Mouse (Mus musculus): Measurements from ENCODE around the gene Klk12.
A peak's percentile ranks its signal among the peaks of the same experiment; 100 is the strongest.

Gene Klk12

DNA sequence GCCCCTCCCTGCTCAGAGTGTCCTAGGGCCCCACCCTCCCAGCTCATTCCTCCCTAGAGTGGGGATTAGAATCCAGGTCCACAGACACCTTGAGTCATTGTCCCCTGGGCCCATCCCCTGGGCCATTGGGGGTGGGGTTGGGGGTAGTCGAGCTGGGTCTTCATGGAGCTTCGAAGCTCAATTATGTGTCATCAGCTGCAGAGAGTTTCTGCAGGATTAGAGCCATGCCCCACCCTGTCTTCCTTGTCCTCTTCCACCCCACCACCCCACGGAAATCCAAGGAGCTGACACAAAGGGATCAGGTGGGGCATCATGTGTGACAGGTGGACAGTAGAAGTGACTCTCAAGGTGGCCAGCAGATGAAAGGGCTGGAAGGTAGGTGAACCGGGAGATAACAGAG lies at the start of gene Klk12:
Klk12 (plus strand) TSS at position 301 of the 400 bp plus-strand sequence.
- no peak for DNase-seq

DNA sequence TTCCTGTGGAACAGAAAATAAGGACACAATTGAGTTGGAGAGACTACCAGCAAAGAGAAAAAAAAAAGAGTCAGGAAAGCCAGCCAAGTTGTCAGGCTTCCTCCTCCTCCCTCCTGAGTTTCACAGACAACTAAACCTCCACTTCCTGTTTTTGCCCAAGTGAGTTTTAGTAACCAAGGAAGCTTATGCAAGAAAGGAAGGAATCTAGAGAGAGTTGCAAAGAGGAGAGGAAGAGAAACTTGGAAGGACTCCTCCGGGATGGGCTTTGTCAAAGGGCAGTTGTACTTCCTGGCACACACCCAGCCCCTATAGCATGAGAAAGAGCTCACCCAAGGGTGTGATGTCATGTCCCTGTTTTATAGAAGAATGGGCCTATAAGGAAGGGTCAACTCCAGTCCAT lies 20.9 kb upstream of the Klk12 start:
- DNase-seq = no peak

DNA sequence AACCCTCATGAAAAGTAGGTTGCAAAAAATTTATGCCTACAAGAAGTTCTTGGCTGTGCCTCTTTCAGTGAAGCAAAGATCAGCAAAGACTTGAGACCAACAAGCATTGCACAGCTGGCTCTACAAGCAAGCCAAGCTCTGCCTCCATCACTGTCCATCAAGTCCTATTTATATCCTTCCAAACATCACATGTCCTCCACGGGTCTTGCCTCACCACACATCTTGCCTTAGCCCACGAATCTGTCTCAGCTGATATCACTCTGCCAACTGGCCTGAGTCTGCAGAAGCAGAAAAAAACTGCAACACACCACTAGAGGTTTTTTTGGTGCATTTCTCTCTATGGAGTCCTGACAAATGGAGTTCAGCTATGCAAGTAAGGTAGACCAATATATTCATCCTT lies 15.9 kb upstream of the Klk12 start:
- DNase-seq = no peak

DNA sequence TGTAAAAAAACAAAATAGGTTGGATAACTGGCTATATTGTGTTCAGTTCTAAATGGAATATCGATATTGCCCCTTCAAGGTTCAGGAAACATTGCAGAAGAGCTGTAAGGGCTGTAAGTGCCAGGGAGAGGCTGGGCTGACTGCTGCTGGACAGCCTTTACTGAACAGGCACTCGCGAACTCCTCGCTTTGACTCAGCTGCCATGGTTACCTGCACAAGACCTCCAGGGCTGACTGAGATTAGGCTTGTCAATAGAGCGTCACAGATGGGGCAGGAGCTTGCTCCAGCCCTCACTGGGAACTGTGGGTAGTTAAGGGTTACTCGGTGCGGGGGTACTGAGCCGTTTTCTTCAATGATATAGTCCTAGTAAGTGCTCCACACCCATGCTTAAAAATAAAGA lies 2.2 kb upstream of the Klk12 start:
- no peak for DNase-seq

DNA sequence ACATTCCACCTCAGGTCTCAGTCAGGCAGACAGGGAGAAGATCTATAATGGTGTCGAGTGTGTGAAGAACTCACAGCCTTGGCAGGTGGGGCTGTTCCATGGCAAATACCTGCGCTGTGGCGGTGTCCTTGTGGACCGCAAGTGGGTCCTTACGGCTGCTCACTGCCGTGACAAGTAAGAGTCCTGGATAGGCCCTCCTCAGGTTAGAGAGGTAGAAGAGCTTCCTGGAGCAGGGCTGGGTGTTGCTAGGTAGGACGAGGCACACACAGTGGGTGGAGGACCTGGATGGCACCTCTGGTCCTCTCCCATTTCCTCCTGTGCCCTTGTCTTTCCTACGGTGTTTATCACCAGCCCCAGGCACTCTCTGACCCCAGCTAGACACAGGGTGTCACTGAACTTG lies 939 bp downstream of the Klk12 start:
- no peak for DNase-seq

- no peak for DNase-seq
Measured at GRCm38 (mm10) chr7:43770701-43771100, 2.0 kb downstream of the Klk12 start.

GRCm38 (mm10) chr7:43771916-43772315 lies 3.2 kb downstream of the Klk12 start:
- no peak for DNase-seq

DNA sequence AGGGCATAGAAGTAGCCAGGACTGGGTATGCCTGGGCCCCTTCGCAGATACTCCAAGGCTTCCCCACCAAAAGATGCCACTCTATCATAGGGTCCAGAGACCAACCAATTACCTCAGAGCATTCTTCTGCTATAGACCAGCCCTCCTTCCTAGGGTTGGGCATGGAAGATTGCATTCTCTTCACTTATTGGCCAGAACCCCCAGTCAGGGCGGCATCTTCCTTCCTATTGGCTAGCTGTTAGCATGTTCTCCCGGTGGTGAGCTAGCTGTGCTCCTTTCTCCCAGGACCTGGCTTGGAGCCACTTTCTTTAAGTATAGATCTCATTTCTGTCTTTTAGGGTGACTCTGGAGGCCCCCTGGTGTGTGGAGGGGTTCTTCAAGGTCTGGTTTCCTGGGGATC lies 4.2 kb downstream of the Klk12 start:
- DNase-seq = no peak

DNA sequence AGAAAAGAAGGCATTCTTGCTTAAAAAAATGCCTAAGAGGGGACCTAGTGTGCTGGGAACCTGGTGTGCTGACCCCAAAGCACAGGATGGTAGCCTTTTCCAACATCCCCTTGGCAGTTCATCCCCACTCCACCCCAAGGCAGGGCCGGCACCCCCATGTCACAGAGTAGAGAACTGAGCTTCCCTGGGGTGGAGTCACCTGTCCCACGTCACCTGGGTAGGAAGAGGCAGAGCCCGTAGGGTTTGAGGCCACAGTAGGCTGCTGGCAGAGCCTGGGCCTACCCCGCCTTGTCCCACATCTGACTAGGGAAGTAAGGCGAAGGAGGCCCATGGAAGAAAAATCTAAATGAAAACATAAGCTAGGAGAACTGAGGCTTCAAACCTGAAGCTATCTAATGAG lies 5.7 kb downstream of the Klk12 start, which contains the start of gene Klk11:
Klk11 (plus strand) TSS at position 241 of the 400 bp plus-strand sequence.
- no peak for DNase-seq

- DNase-seq = no peak
Measured at GRCm38 (mm10) chr7:43774802-43775201, 6.1 kb downstream of the Klk12 start.

DNA sequence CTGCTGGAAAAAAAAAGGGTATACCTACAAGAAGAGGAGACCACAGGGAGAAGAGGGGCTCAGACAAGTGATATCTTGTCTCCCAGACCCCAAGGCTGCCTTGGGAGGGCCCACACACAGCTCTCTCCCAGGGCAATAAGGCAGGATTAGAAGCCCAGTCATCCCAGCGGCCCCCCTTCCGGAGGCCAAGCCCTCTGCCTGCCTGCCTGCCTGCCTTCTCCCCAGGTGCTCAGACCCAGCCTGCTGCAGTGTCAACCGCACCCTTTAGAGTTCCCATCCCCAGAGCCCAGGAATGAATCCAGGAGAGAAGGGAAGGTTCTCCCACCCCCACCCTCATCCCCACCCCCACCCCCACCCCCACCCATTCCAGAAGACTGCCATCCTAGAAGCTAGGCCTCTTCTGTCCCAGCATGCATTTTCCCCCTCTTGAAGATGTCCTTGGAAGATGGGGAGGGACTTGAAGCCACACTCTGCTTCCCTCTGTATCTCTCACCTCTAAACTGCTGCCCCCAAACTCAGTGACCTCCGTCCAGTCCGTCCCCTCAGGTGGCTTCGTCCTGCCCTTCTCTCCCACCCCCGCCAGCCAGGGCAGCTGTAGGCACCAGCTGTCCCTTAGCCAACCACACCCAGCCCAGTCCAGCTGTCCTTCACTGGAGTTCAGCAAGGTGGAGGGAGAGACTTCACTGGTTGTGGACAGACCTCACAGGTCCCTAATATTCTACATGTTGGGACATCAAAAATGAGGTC lies 6.8 kb downstream of the Klk12 start:
- no peak for DNase-seq

GRCm38 (mm10) chr7:43776506-43776905 lies 7.8 kb downstream of the Klk12 start:
- no peak for DNase-seq

DNA sequence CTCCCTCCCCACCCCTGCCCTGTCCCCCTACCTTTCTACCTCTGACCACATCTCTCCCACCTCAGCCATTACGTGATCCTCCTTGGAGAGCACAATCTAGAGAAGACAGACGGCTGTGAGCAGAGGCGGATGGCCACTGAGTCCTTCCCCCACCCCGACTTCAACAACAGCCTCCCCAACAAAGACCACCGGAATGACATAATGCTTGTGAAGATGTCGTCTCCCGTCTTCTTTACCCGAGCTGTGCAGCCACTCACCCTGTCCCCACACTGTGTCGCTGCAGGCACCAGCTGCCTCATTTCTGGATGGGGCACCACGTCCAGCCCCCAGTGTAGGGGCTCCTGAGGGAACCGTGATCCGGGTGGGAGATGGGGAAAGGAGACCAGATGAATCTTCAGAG lies 8.7 kb downstream of the Klk12 start:
- DNase-seq = no peak

DNA sequence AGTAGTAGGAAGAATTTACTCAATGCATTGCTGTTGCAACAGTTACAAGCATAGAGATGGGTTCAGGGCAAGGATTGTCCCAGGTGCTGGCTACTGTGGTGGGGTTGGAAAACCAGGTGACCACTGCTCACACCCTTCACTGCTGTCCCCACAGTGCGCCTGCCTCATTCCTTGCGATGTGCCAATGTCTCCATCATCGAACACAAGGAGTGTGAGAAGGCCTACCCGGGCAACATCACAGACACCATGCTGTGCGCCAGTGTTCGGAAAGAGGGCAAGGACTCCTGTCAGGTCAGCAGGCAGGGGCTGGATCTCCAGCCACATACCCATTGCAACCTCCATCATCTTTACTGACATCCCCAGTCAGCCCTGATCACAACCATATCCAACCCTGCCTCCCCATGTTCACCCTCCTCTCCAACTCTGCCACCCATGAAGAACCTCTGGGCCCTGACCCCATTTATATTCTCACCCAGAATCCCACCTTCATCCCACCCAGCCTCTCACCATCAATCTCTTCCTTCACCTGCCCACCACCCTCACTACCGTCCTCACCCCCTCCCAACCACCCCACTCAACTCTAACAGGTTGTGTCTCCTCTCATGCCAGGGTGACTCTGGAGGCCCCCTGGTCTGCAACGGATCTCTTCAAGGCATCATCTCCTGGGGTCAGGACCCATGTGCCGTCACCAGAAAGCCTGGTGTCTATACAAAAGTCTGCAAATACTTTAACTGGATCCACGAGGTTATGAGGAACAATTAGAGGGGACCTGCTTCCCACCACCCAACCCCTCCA lies 9.7 kb downstream of the Klk12 start:
- no peak for DNase-seq

DNA sequence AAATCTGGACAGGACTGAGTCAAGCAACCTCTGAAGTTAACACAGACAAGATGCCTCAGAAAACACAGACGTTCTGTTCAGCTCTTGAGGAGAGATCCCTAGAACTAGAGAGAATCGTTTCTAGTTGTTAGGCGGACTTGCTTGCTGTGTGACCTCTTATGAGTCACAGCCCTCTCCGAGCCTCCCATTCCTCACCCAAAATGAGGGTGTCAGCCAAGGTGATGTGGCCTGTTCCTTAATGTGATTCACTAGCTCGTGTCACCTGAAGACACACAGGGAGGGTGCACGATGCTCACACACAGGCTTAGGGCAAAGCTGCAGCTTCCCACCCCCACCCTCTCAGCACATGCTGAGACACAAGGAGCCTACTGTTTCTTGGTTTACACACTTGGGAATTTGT lies 11.5 kb downstream of the Klk12 start:
- no peak for DNase-seq

GRCm38 (mm10) chr7:43780746-43781145 lies 12.0 kb downstream of the Klk12 start, which contains the start of gene Klk10:
Klk10 (plus strand) TSS chr7:43781035.
- DNase-seq = no peak

- DNase-seq = no peak
Measured at GRCm38 (mm10) chr7:43781541-43781940, 12.8 kb downstream of the Klk12 start.

GRCm38 (mm10) chr7:43782275-43783265 lies 13.9 kb downstream of the Klk12 start:
- peak; percentile 43 to 69 for DNase-seq

DNA sequence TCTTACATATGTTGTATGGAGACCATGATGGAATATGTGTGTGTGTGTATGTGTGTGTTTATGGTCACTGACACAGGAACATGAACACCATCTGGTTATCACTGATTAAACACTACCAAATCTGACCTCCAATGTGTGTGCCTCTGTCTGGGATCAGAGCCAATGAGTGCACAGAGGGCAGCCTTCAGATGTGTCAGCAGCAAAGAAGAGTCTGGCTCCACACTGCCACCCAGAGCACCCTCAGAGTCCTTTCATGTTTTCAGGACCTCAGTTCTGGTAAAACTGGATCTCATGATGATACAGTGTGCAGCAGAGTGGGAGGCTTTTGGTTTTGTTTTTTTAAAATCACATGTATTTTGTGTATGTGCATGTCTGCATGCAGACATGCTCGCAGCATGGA lies 16.6 kb downstream of the Klk12 start:
- DNase-seq = no peak

- no peak for DNase-seq
Measured at GRCm38 (mm10) chr7:43788096-43788495, 19.4 kb downstream of the Klk12 start.

DNA sequence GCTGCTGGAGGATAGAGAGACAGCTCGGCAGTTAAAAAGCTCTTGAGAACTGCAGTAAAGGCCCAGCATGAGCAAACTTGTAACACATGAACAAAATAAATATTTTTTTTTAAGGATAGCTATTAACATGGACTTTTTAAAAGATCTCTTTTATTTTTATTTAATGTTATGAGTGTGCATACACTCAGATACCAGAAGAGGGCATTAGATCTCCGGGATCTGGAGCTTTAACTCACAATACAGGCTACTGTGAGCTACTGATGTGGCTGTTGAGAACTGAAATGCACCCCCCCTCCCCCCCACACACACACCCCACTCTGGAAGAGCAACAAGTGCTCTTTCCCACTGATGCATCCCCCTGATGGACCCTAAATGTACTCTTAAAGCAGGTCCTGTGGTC lies 20.6 kb downstream of the Klk12 start:
- no peak for DNase-seq

- no peak for DNase-seq
Measured at GRCm38 (mm10) chr7:43791591-43791990, 22.9 kb downstream of the Klk12 start, which contains the start of gene Klk9. Klk9 (plus strand) TSS chr7:43791891.

GRCm38 (mm10) chr7:43796355-43796754 lies 27.7 kb downstream of the Klk12 start:
- DNase-seq = no peak
